Mouse (Mus musculus): ENCODE data around the gene Srsf11.

DNA sequence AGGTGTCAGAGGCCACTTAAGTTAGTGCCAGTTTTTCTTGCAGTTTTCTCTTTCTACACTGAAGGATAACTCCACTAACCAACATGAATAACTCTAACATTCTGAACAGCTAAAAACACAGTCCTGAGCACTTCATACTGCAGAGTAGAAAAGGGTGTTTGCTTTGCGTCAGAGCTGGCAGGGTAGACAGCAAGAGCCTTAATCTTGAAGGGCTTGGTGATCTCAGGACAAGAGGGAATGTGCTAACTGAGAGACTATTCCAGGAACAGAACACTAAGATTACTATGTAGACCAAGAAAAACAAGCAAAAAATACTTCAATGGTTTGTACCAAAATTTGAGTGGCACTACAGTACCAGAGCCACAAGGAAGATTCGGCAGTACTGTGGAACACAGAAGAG lies 38.6 kb upstream of the Srsf11 start:
- TF ChIP-seq CTCF (conservative IDR thresholded peaks at IDR 0.05; ENCODE audit: low read length) (no peak), POU5F1 (IDR thresholded peaks at IDR 0.05; ENCODE audit: borderline replicate concordance, low read length) (no peak), NANOG (IDR thresholded peaks at IDR 0.05; ENCODE audit: borderline replicate concordance, low read length) (no peak)

Measured in E14TG2a.4 (cell line).